Mouse (Mus musculus) liver, adult 2 months (tissue): ENCODE results near the gene Wscd2. TPM values are rescaled to one million over a fixed set of nuclear protein-coding genes. Genes with fewer than 3 reads are reported as not detected.
"Not testable (repeated sequence)": the region's sequence is repeated elsewhere in the genome, so short reads cannot be mapped to it uniquely, and the experiment has no call there.

Experiments
- DNase-seq: peaks from one replicate; pipeline ENCODE4 v3.0.0-alpha.2; 2011; ENCODE audit warnings: low read depth, low spot score; ENCODE audit errors: extremely low read depth
- H3K27ac ChIP-seq: fragments of 200-500 bp; replicated peaks from 2 replicates; pipeline ENCODE4 v1.5.1; 2012; ENCODE audit warnings: low read depth, mild to moderate bottlenecking, control low read depth, inconsistent platforms, low read length; ENCODE audit not compliant: insufficient read depth
- H3K27me3 ChIP-seq: fragments of 200-500 bp; 2 replicates; pipeline ENCODE4 v1.6.1; 2012; ENCODE audit warnings: mild to moderate bottlenecking, moderate library complexity, low read length, inconsistent platforms; ENCODE audit not compliant: control insufficient read depth, insufficient read depth
- H3K36me3 ChIP-seq: fragments of 200-500 bp; 2 replicates; pipeline ENCODE4 v1.6.1; 2012; ENCODE audit warnings: low read length, inconsistent platforms; ENCODE audit not compliant: control insufficient read depth, insufficient read depth
- H3K4me1 ChIP-seq: fragments of 200-500 bp; 2 replicates; pipeline ENCODE4 v1.6.1; 2011; ENCODE audit warnings: low read length; ENCODE audit not compliant: control insufficient read depth, insufficient read depth
- H3K4me3 ChIP-seq: fragments of 200-500 bp; 2 replicates; pipeline ENCODE4 v1.5.1; 2011; ENCODE audit warnings: low read depth, mild to moderate bottlenecking, control low read depth, low read length, moderate library complexity; ENCODE audit not compliant: insufficient read depth
- H3K79me2 ChIP-seq: fragments of 200-500 bp; 2 replicates; pipeline ENCODE4 v1.6.1; 2012; ENCODE audit warnings: inconsistent platforms, mild to moderate bottlenecking, low read length, moderate library complexity; ENCODE audit not compliant: control insufficient read depth, insufficient read depth
- H3K9ac ChIP-seq: fragments of 200-500 bp; 2 replicates; pipeline ENCODE4 v1.6.1; 2012; ENCODE audit warnings: low read depth, mild to moderate bottlenecking, control low read depth, inconsistent platforms, low read length
- CTCF ChIP-seq: fragments of 200-500 bp; IDR thresholded peaks from 2 replicates; pipeline ENCODE4 v1.5.1; 2011; ENCODE audit warnings: low read depth, low read length, control low read depth
- POLR2A ChIP-seq: fragments of 200-500 bp; IDR thresholded peaks from 2 replicates; pipeline ENCODE4 v1.6.1; 2011; ENCODE audit warnings: low read length, control low read depth; ENCODE audit not compliant: insufficient read depth; ENCODE audit errors: extremely low read depth
- WGBS: fragments of 180-500 bp; shearing (Covaris S2); methylation state at CpG from one replicate; pipeline ENCODE4 v1.1.7; 2018; 5-methylcytosine and 5-hydroxymethylcytosine counted together
- polyA plus RNA-seq: library from polyadenylated mRNA; depleted of rRNA; stranded (reverse); fragments of >200 nt; gene quantifications from 2 replicates; pipeline ENCODE4 v1.2.3, GENCODE M21; 2012
- total RNA-seq: library from RNA; depleted of rRNA; stranded (reverse); fragments of >200 nt; gene quantifications from 2 replicates; pipeline ENCODE4 v1.2.3, GENCODE M21; 2014

The Wscd2 gene
- total and polyA plus RNA-seq, 2 experiments: 0.05 to 0.09 TPM

DNA sequence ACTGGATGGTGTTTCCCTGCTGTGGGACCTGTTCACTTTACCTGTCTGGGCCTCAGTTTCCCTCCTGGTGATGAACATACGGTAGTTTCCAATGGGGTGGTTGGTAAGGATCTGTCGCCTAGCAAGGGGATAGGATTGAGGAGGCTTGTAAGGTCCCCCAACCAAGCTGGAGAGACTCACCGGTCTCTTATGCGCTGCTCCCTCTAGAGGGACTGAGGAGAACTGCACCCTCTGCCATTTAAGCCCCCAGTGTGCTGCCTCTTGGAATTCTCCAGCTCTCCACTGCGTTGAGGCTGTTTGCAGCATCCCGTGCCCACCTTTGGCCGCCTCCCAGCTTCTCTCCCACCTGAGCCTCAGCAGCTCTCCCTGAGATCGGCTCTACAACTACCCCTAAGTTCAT, 90.1 kb downstream of the Wscd2 start:
- Histone ChIP-seq H3K27ac (no peak overlapping the region), H3K36me3 (no peaks in the 10 kb centered on the region), H3K79me2 (no peaks in the 10 kb centered on the region), H3K9ac (no peak overlapping the region), H3K4me1 (no peaks in the 10 kb centered on the region), H3K27me3 (no peaks in the 10 kb centered on the region), H3K4me3 (no peak overlapping the region)
- DNase-seq: peak; percentile 1
- TF ChIP-seq POLR2A (no peak), CTCF (peak; percentile 57)
- 66% methylated on average over 8 of the region's 8 CpGs for WGBS

DNA sequence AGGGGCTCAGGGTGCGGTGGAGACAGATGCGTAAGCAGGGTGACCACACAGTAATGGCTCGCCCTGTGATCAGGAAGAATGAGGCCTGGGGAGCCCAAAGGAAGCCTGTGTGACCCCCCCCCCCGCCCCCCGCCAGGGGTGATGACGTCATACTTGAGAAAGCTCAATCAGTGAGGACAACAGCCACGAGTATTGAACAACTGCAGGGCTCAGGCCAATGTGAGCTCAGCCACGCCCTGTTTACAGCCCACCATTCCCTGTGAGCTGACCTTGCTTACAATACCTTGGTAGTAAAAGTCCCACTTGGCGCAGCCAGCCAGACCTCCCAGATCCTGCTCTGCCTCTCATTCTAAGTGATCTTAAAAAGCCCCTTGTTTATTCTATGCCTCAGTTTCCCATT, 90.7 kb downstream of the Wscd2 start:
- Histone ChIP-seq H3K27ac (no peak overlapping the region), H3K36me3 (no peaks in the 10 kb centered on the region), H3K4me1 (no peaks in the 10 kb centered on the region), H3K79me2 (no peaks in the 10 kb centered on the region), H3K27me3 (no peaks in the 10 kb centered on the region), H3K4me3 (no peak overlapping the region), H3K9ac (no peak overlapping the region)
- DNase-seq: no peak
- no peak for TF ChIP-seq CTCF
- TF ChIP-seq POLR2A: no peak
- 67% methylated on average over 9 of the region's 9 CpGs for WGBS

DNA sequence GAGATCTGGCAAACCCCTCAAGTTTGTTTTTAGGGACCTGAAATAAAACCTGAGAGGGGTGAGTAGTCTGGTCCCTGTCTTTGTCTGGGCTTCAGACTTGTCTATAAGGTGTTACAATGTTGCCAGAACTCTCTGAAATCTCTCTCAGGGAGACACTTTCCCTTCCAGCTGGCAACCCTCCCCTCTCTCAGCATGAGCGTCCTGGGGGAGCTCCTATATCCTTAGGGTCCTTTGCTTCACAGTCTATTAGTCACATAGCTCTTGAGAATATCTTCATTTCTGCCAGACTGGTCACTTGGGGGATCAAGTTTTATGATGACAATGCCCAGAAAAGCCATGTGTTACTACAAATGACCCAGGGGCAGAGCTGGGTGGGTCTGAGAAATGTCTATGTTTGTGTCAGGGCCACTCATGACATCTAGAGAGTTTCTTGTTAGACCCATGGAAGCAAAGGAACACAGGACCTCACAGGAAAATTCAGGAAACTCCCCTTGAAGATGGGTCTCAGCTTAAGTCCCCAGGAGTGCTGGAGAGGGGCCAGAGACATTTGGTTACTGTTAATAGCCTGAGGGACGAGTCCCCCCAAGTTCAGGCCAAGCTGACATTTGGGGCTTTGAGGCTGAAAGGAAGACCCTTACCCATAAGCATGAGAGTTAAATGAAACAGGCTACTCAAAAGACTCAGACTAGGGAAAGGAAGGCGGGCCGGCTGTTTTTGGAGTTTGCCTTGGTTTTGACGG, 93.5 kb downstream of the Wscd2 start:
- no peaks in the 10 kb centered on the region for H3K27me3 ChIP-seq
- H3K36me3 ChIP-seq: no peaks in the 10 kb centered on the region
- H3K4me1 ChIP-seq: no peaks in the 10 kb centered on the region
- no peak for TF ChIP-seq POLR2A
- TF ChIP-seq CTCF: no peak
- WGBS: 69% methylated on average over 5 of the region's 5 CpGs
- H3K9ac ChIP-seq: no peak overlapping the region
- no peak overlapping the region for H3K27ac ChIP-seq
- H3K79me2 ChIP-seq: no peaks in the 10 kb centered on the region
- DNase-seq: no peak
- H3K4me3 ChIP-seq: no peak overlapping the region

DNA sequence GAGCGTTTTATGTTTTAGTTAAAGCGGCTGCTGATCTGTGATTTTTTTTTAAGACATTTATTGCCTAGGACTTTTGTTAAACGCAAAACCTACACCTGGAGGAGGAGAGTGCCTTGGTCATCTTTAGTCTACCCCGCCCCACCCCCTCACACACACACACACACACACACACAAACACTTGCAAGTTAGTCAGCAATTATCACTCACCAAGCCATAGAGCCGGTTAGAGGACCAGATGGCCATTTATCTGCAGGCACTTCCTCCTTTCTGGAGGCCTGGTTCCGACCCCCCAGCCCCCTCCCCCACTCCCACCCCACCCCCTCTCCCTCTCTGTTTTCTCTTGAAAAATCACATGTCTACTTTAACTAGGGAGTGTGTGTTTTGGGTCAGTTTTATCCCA, 94.3 kb downstream of the Wscd2 start:
- Histone ChIP-seq H3K4me1 (no peaks in the 10 kb centered on the region), H3K79me2 (no peaks in the 10 kb centered on the region), H3K36me3 (no peaks in the 10 kb centered on the region), H3K27ac (no peak overlapping the region), H3K9ac (no peak overlapping the region), H3K4me3 (no peak overlapping the region), H3K27me3 (no peaks in the 10 kb centered on the region)
- whole genome bisulfite sequencing: 44% methylated on average over 6 of the region's 6 CpGs
- DNase-seq: no peak
- TF ChIP-seq POLR2A (no peak), CTCF (no peak)

DNA sequence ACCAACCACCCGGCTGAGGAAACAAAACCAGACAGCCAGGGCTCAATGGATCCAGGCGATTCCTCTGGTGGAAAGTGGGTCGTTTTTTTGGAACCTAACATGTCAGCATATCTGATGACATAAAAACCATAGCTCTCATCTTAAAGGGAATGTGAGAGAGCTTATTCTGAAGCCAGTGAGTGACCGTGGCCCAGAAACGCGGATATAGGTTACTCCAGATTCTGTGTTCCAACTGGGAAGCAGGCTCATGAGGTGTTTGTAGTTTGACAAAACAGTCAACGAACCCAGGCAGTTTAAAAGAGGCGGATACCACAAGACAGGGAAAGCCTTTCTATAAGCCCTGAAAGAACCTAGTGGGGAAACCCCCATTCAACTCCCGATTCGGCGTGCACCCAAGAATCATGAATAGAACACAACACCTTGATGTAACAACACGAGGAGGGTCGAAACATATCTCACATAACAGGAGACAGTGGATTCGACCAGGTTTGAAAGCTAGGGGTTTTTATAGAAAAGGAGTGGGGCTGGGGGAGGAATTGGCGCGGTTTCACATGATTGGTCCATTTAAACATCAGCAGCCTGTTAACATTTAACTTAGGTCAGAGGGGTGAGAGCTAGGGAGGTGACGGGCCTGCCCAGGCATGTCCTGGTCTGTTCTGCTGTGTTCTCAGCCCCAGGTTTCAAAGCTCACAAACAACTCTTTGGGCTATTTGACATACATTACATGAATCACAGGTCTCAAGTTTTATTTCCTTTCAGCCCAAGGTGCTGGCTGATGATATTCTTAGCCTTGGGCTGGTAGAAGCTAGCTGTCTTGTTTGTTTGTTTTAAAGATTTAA, 95.7 kb downstream of the Wscd2 start:
- not testable (repeated sequence) for DNase-seq

DNA sequence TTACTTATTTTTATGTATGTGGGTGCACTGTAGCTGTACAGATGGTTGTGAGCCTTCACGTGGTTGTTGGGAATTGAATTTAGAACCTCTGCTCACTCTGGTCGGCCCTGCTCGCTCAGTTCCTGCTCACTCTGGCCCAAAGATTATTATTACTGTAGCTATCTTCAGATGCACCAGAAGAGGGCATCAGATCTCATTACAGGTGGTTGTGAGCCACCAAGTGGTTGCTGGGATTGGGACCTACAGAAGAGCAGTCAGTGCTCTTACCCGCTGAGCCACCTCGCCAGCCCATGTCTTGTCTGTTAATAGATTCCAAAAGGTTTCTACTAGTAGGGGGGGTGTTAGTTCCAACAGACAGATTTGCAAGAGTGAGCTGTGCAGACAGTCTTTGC, 96.3 kb downstream of the Wscd2 start:
- 65% methylated on average over 5 of the region's 5 CpGs for WGBS
- H3K79me2 ChIP-seq, DNase-seq, H3K36me3 ChIP-seq, H3K27ac ChIP-seq, H3K4me1 ChIP-seq, H3K9ac ChIP-seq, H3K27me3 ChIP-seq, H3K4me3 ChIP-seq: not testable (repeated sequence)
- peak; percentile 3; the same call in 1 of the 2 replicates for TF ChIP-seq CTCF

More for the DNA sequence above, 95.7 kb downstream of the Wscd2 start:
- H3K4me3 ChIP-seq, H3K79me2 ChIP-seq, H3K27ac ChIP-seq, H3K9ac ChIP-seq, H3K4me1 ChIP-seq, H3K36me3 ChIP-seq, H3K27me3 ChIP-seq: not testable (repeated sequence)
- 77% methylated on average over 17 of the region's 17 CpGs for WGBS
